Mouse (Mus musculus) G1E (cell line): ENCODE data around the gene Snta1.

Source experiments
- CTCF ChIP-seq: IDR thresholded peaks from 2 replicates; pipeline ENCODE4 v1.5.1; 2012; ENCODE audit warnings: low read depth, low read length, inconsistent platforms, mixed read lengths
- GATA1 ChIP-seq: IDR thresholded peaks from 2 replicates; pipeline ENCODE4 v1.6.1; 2012; ENCODE audit warnings: borderline replicate concordance, low read length, inconsistent platforms, mixed read lengths
- GATA2 ChIP-seq: IDR thresholded peaks from 2 replicates; pipeline ENCODE4 v1.6.1; 2012; ENCODE audit warnings: low read depth, low read length, inconsistent platforms, borderline replicate concordance
- POLR2AphosphoS5 ChIP-seq: IDR thresholded peaks from 2 replicates; pipeline ENCODE4 v1.6.1; 2012; ENCODE audit warnings: low read depth, low read length, inconsistent platforms; ENCODE audit not compliant: insufficient replicate concordance
- TAL1 ChIP-seq: conservative IDR thresholded peaks from 2 replicates; pipeline ENCODE4 v1.6.1; 2012; ENCODE audit warnings: low read depth, low read length, inconsistent platforms, mixed read lengths

DNA sequence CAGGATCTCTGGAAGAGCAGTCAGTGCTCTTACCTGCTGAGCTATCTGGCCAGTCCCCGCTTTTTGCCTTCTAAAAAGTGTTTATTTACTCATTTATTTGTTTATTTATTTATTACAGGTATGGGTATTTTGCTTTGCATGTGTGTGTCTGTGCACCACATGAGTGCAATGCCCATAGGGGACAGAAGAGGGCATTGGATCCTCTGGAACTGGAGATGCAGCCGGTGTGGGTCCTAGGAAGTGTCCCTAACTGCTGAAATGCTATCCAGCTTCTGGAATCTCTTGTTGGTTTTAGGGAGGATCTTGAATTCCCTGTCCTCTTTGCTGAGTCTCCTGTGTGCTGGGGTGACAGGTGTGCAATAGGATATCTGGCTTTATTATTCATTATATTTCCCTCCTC lies 45.1 kb upstream of the Snta1 start:
- TF ChIP-seq GATA1 = no peak
- TF ChIP-seq CTCF = 0 out of 2 replicates have a peak, but pooled peaks have one; percentile 7
- TF ChIP-seq POLR2AphosphoS5 = no peak
- TF ChIP-seq TAL1 = no peak
- no peak for TF ChIP-seq GATA2
